Mouse (Mus musculus) lung, embryonic 14.5 days (tissue): Measurements from ENCODE around the gene Sncg. TPM values are rescaled to one million over a fixed set of nuclear protein-coding genes. Genes with fewer than 3 reads are reported as not detected.
"Not testable (repeated sequence)": the region's sequence is repeated elsewhere in the genome, so short reads cannot be mapped to it uniquely, and the experiment has no call there.

Experiments used
- ATAC-seq: fragments of 200-750 bp; cut with Nextera tagmentation; 2 replicates; pipeline ENCODE4 v1.8.0; 2017; ENCODE audit warnings: mild to moderate bottlenecking, moderate TSS enrichment, moderate library complexity; ENCODE audit not compliant: insufficient read depth
- DNase-seq: peaks from one replicate; pipeline ENCODE4 v3.0.0-alpha.2; 2015
- H3K27ac ChIP-seq: fragments of 300-500 bp; sonication (generic); 2 replicates; pipeline ENCODE4 v1.5.1; 2014; ENCODE audit warnings: low read depth, mild to moderate bottlenecking, moderate library complexity
- H3K27me3 ChIP-seq: fragments of 300-500 bp; sonication (generic); 2 replicates; pipeline ENCODE4 v1.6.1; 2014; ENCODE audit warnings: low read length, control low read depth; ENCODE audit not compliant: insufficient read depth
- H3K36me3 ChIP-seq: fragments of 300-500 bp; sonication (generic); 2 replicates; pipeline ENCODE4 v1.6.1; 2014; ENCODE audit warnings: control low read depth; ENCODE audit not compliant: insufficient read depth
- H3K4me1 ChIP-seq: fragments of 300-500 bp; sonication (generic); 2 replicates; pipeline ENCODE4 v1.6.1; 2014; ENCODE audit warnings: antibody characterized with exemption, control low read depth; ENCODE audit not compliant: insufficient read depth
- H3K4me2 ChIP-seq: fragments of 300-500 bp; sonication (generic); 2 replicates; pipeline ENCODE4 v1.6.1; 2014; ENCODE audit warnings: mild to moderate bottlenecking
- H3K4me3 ChIP-seq: fragments of 300-500 bp; sonication (generic); 2 replicates; pipeline ENCODE4 v1.5.1; 2014; ENCODE audit warnings: low read depth, low read length
- H3K9ac ChIP-seq: fragments of 300-500 bp; sonication (generic); 2 replicates; pipeline ENCODE4 v1.6.1; 2014
- H3K9me3 ChIP-seq: fragments of 300-500 bp; sonication (generic); 2 replicates; pipeline ENCODE4 v1.6.1; 2016; ENCODE audit warnings: low read depth, low read length, control low read depth
- CTCF ChIP-seq: IDR thresholded peaks from 2 replicates; pipeline ENCODE4 v1.5.1; 2016; ENCODE audit warnings: antibody characterized with exemption, low read depth
- WGBS: fragments of 180-500 bp; shearing (Covaris S2); extraction: QIAGEN DNeasy Blood & Tissue Kit; methylation state at CpG from one replicate; pipeline ENCODE4 v1.1.7; 2014; 5-methylcytosine and 5-hydroxymethylcytosine counted together
- polyA plus RNA-seq: library from polyadenylated mRNA; unstranded; fragments of >200 nt; fragmentation: Nextera tagmentation; extraction: Ambion mirVana; gene quantifications from 2 replicates; pipeline ENCODE4 v1.2.1, GENCODE M21; 2014

Sncg gene
- polyA plus RNA-seq, 1 experiment from 2014 or later: 4.9 TPM

DNA sequence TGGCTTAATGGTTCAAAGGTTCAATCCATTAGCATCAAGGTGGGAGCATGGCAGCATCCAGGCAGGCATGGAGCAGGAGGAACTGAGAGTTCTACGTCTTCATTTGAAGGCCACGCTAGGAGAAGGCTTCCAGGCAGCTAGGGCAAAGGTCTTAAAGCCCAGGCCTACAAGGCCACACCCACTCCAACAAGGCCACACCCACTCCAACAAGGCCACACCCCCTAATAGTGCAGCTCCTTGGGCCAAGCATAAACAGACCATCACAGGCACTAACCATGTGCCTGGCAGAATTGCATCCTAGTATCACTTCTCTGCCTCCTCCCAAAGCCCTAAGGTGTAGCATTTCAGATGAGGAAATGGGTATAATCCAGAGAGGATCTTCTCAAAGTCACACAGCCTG lies 2.8 kb downstream of the Sncg start:
- ATAC-seq: no peak
- 82% methylated on average over 2 of the region's 2 CpGs for WGBS
- TF ChIP-seq CTCF: no peak
- no peak overlapping the region for H3K4me3 ChIP-seq
- H3K4me1 ChIP-seq: no peaks in the 10 kb centered on the region
- no peaks in the 10 kb centered on the region for H3K36me3 ChIP-seq
- no peaks in the 10 kb centered on the region for H3K27me3 ChIP-seq
- no peak overlapping the region for H3K4me2 ChIP-seq
- H3K9me3 ChIP-seq: no peaks in the 10 kb centered on the region
- H3K27ac ChIP-seq: no peak overlapping the region
- H3K9ac ChIP-seq: no peak overlapping the region
- DNase-seq: no peak

DNA sequence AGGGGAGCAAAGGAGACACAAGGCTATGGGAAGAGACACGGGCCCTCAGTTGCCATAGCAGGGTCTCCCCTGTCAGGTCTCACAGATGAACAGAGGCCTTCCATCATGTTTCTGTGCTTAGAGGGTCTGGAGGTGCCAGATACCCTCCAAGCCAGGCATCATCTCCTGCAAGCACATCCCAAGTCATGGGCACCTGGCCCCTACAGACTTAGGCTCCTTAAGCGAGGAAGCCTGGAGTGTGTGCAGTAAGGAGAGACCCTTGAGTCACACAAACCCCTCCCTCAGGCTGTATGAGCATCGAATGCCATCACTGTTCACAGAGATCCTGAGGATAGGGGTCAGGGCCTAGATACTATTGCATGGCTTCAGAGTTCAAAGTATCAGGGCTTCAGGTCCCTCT lies 3.7 kb downstream of the Sncg start:
- Histone ChIP-seq H3K4me3 (no peak overlapping the region), H3K9ac (no peak overlapping the region), H3K27ac (no peak overlapping the region), H3K27me3 (no peaks in the 10 kb centered on the region), H3K36me3 (no peaks in the 10 kb centered on the region), H3K9me3 (no peaks in the 10 kb centered on the region), H3K4me2 (no peak overlapping the region), H3K4me1 (no peaks in the 10 kb centered on the region)
- no peak for TF ChIP-seq CTCF
- DNase-seq: no peak
- no peak for ATAC-seq
- WGBS: 83% methylated on average over 3 of the region's 3 CpGs

DNA sequence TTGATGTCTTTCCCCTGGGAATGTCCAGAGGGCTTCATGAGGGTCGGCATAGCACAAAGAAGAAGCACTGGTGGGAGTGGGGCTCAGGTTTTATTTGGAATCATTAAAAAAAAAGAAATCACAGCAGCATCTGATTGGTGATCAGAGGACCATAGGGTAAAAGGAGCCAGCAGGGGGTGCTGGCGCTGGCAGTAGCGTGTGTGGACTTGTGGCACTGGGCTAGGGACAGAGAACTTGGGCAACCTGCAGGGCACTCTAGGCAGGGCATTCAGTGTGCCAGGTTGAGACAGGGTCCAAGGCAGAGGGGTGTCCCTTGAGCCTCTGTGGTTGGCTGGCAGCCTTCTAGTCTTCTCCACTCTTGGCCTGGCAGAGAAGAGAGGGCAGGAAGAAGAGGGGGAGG lies 4.4 kb downstream of the Sncg start:
- TF ChIP-seq CTCF: peak; percentile 29; the same call in 1 of the 2 replicates

DNA sequence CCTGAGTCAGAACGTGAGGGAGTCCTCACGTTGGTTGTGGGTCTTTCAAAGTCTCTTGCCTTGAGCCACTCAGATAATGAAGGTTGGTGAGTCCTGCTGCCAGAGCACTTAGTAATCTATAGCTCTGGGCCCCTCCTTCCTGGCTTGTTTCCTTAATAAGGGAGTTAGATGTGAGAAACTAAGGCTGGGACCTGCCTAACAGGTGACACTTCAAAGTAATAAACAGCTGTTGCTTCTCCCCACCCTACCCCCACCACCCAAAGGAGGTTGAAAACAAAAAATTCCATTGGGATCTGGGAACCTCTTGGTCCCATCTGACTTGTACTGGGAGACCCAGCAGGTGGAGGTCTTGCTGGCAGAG lies 9.5 kb downstream of the Sncg start:
- Histone ChIP-seq H3K9me3 (no peaks in the 10 kb centered on the region), H3K4me1 (no peaks in the 10 kb centered on the region), H3K36me3 (no peaks in the 10 kb centered on the region), H3K27me3 (no peaks in the 10 kb centered on the region), H3K27ac (no peak overlapping the region), H3K4me3 (no peak overlapping the region), H3K9ac (no peak overlapping the region), H3K4me2 (no peak overlapping the region)
- ATAC-seq (no peak), DNase-seq (no peak)
- TF ChIP-seq CTCF: no peak
- whole genome bisulfite sequencing: 92% methylated on average over 2 of the region's 2 CpGs

More for the DNA sequence above, 4.4 kb downstream of the Sncg start:
- H3K4me2 ChIP-seq: no peak overlapping the region
- no peaks in the 10 kb centered on the region for H3K36me3 ChIP-seq
- H3K27me3 ChIP-seq: no peaks in the 10 kb centered on the region
- ATAC-seq (no peak), DNase-seq (no peak)
- no peaks in the 10 kb centered on the region for H3K4me1 ChIP-seq
- WGBS: 62% methylated on average over 3 of the region's 3 CpGs
- no peaks in the 10 kb centered on the region for H3K9me3 ChIP-seq
- H3K4me3 ChIP-seq: no peak overlapping the region
- H3K27ac ChIP-seq: no peak overlapping the region
- no peak overlapping the region for H3K9ac ChIP-seq

DNA sequence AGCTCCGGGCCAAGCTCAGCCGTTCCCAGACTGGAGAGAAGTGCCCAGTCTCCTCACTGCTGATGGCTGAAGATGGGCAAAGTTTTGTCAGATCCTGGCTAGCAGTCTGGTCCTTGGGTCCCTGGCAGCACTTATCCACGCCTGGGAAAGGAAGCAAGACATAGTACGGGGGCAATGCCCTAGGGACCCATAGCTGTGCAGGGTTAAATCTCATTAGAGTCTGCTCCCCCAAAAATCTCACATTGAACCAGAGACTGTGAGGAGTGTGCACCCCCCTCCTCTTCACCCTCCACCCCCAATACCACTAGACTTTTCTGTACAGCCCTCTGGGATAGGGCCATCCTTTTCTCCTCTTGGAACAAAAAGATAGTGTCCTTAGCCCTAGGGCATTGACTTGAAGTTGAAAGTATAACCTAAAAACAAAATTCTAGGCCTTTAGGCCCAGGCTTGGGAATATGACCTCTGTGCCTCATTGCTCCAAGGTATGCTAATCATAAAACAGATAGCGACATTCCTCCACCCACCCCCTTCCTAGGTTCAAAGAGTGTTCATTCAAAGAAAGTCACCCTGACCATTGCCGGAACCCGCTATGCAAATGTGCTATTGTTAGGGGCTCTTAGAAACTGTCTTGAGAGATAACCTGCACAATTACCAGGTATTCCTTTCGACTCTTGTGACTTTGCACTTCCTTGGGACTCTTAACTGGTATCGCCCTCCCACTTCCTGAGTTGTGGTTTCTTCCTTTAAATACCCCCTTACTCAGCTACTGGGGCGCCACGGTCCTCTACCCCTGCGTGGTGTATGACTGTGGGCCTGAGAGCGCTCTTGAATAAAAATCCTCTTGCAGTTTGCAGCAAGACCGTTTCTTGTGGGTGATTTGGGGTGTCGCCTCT lies 10.1 kb downstream of the Sncg start:
- H3K9me3 ChIP-seq, H3K4me3 ChIP-seq, H3K9ac ChIP-seq, DNase-seq, H3K4me1 ChIP-seq, H3K27ac ChIP-seq, H3K36me3 ChIP-seq, H3K27me3 ChIP-seq, ATAC-seq: not testable (repeated sequence)
- H3K4me2 ChIP-seq: peak overlapping the region; percentile 76
- 85% methylated on average over 15 of the region's 15 CpGs for WGBS

DNA sequence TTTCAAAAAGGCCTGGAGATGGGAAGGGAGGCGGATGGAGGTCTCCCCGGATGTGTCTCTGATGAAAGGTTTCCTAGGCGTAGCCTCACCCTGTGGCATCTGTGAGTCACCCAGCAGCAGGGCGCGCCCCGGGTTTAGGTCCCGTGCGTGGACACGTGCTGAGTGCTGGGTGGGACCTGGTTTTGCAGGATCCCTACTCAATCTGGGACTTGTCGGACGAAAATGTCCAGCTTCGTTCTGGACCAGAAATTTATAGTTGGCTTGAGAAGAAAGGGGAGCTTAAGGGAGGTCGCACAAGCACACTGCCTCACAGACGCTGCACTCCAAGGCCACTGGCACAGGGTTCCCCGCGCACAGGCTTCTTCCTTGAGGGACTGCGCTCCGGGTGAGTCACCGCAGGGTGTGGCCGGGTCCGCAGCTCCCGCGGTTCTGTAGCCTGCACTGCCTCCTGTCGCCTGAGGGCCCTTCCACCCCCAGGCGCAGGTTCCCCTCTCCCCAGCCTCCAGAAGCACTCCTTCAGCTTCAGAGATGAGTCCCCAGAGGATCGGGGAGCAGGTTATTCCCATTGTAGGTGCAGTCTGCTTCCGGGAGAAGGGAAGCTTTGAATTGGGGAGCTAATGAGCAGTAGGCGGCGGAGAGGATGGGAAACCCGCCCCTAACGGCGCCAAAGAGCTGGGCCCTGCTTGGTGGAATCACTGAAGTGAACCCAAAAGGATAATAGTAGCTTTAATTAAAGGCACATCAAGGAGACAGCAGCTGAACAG lies 10.9 kb downstream of the Sncg start:
- DNase-seq: peak; percentile 68
- peak overlapping the region; percentile 76 for H3K4me2 ChIP-seq
- H3K27me3 ChIP-seq: no peaks in the 10 kb centered on the region
- peak; percentile 55 for TF ChIP-seq CTCF
- H3K9me3 ChIP-seq: no peaks in the 10 kb centered on the region
- H3K36me3 ChIP-seq: no peaks in the 10 kb centered on the region
- H3K4me3 ChIP-seq: peak overlapping the region; percentile 34
- ATAC-seq: peak; percentile 87
- 5% methylated on average over 32 of the region's 32 CpGs for WGBS
- no peaks in the 10 kb centered on the region for H3K4me1 ChIP-seq
- H3K9ac ChIP-seq: peak overlapping the region; percentile 30
- no peak overlapping the region for H3K27ac ChIP-seq

DNA sequence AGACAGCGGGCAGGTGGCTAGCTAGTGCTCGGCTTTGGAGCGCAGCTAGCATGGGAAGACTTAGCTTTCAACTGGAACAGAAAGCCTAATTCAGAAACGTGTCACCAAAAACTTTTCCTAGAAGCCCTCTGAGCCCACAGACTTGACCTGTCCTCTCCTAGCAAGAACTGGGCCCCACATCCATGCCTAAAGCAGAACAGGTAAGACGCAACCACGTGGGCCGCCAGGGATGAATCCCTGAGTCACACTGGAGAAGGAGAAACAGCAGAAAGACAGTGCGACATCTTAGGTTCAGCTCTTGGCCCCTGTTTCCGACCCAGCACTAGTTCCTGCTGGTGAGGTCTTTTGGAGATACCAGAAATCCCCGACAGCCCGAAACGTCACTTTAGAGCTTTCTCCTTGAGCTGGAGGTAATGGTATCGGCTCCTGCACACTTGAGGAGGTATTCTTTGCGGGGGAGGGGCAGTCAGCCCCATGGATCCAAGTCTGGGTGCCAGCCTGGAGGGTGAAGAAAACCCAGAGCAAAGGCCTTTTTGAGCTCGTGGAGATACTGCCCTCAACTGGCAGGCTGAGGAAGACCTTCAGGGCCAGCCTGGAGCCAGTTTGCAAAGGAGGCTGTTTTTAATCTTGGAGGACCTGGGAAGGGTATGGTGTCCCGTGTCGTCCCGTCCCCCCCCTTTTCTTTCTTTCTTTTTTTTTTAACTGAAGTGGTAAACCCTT lies 11.7 kb downstream of the Sncg start:
- Histone ChIP-seq H3K27me3 (no peaks in the 10 kb centered on the region), H3K36me3 (no peaks in the 10 kb centered on the region), H3K4me2 (peak overlapping the region; percentile 76), H3K9ac (peak overlapping the region; percentile 30; the same call in 1 of the 2 replicates), H3K4me1 (no peaks in the 10 kb centered on the region), H3K9me3 (no peaks in the 10 kb centered on the region), H3K27ac (no peak overlapping the region), H3K4me3 (peak overlapping the region; percentile 34)
- DNase-seq: peak; percentile 81
- TF ChIP-seq CTCF: peak; percentile 75
- 28% methylated on average over 18 of the region's 18 CpGs for WGBS
- ATAC-seq: peak; percentile 63
